Mouse (Mus musculus): ENCODE results near the gene Foxb1.

The Foxb1 gene

DNA sequence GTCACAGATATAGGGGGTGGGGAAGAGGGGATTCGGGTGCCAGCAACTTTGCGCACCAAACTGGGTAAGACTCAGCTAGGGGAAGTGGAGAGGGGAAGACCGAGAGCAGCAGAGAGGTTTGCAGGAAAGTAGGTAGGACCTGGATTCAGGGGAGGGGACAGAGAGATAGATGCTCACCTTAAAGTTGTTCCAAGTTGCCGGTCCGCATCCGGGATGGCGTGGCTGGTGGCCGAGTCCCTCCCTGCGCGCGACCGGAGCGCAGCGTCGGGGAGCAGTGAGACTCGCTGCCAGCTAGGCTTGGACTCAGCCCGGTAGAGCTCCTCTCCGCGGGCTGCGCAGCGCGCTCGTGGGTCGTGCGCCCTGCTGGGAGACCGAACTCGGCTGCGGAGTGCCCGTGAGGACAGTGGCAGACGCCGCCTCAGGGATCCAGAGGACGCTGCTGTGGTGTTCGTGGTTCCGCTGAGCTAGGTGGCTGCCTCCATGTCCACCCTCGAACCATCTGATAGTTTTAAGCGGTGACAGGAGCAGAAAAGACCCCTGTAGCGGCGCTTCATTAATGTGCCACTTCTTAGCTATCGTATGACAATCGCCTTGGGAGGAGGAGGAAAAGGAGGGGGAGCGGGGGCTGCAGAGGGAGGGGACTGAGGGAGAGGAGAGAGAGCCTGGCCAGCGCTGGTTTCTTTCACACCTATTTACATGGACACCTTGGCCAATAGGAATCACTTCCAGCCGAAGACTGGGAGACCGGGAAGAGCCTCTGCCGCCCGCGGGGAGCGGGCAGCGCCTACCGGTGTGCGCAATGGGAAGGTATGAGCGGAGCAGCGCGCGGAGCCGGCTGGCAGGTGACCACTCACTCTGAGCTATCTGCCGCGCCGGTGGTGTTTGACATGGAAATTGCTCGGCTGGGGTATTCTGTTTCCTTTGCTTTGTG is at the start of gene Foxb1:
Gene Foxb1, minus strand, starts transcription at position 570 of the 931 bp plus-strand sequence.
- no peak for DNase-seq (ENCODE audit: low read depth, low spot score)

GRCm38 (mm10) chr9:69790562-69790961 is 29.8 kb upstream of the Foxb1 start:
- no peak for DNase-seq (ENCODE audit: low read depth, low spot score)

DNA sequence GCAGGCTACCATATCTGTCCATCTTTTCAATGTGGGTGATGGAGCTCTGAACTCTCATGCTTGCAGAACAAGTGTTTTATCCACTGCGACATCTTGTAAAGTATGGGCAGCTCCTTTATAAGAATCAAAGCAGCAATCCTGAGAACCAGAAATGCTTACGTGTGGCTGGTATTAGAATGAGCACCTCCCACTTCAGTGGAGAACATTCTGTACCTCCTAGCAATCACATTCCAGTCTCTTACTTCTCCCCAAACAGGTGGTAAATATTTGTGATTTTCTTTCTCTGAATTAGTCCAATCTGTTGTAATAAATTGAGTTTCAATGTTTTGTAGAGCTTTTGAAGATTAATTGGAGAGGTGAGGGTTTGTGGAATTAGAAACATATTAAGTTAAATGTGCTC is 19.3 kb upstream of the Foxb1 start:
- DNase-seq (ENCODE audit: low read depth, low spot score), result no peak

- DNase-seq (ENCODE audit: low read depth, low spot score), result no peak
These were observed 9.3 kb upstream of the Foxb1 start for GRCm38 (mm10) chr9:69769949-69770585.

DNA sequence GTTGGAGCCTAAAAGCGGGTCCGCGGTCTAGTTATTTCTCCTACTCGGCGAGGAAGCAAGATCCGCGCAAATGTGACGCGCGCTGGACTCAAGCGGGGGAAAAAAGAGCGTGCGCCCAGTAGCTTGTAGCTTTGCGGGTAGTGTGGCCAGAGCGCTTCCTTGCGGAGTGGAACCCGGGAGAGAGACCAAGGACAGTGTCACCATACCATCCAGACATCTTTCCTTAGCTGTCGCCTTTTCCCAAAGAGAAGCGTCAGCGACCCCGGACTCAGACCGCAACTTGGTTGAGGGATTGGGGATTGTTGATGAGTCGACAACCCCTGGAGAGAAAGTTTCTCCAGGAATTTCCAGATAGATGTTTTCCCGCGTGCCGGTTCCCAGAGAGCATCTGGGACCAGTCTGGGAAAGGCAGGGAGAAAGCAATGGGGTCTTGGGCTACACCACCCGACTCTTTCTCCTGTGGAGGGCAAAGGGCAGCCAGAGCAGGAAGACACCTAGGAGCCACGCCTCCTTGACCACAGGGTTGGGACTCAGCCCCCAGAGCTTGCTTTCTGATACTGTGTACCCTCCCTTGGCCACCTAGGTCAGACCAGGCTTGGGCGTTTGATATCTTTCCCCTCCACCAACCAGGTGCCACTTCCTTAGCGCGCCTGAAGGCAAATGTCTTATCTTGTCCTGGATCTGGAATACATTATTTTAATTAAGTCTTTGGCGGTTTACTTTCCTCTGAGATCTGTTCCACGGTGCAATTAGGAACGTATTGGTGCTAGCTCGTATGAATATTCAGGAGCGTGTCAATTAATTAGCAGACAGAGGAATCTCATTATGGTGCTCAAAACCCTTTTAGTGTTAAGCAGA is 8.6 kb upstream of the Foxb1 start:
- no peak for DNase-seq (ENCODE audit: low read depth, low spot score)

- no peak for DNase-seq (ENCODE audit: low read depth, low spot score)
These were observed 7.6 kb upstream of the Foxb1 start for GRCm38 (mm10) chr9:69768136-69768875.

- DNase-seq (ENCODE audit: low read depth, low spot score), result no peak
These were observed 6.7 kb upstream of the Foxb1 start for GRCm38 (mm10) chr9:69767421-69767820.

DNA sequence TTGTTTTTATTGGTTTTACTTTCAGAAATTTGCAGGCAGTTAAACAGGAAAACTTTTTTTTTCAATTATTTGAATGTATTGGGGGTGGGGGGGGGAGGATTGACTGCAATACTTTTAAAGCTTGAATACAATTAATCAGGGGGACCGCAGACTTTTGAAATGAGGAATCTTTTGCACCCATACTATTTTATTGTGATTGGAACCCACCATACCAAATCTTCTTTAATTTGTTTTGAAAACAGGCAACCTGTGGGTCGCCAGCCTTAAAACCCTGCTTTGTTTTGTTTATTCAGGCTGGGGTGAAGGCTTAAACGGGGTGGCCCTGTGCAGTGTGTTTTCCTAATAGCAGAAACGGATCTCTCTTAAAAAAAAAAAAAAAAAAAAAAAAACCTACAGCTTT is 6.2 kb upstream of the Foxb1 start:
- no peak for DNase-seq (ENCODE audit: low read depth, low spot score)

GRCm38 (mm10) chr9:69766301-69766700 is 5.6 kb upstream of the Foxb1 start:
- no peak for DNase-seq (ENCODE audit: low read depth, low spot score)

GRCm38 (mm10) chr9:69765483-69766050 is 4.8 kb upstream of the Foxb1 start:
- DNase-seq (ENCODE audit: low read depth, low spot score), result no peak

- DNase-seq (ENCODE audit: low read depth, low spot score), result no peak
These were observed 4.1 kb upstream of the Foxb1 start for GRCm38 (mm10) chr9:69764586-69765482.

- no peak for DNase-seq (ENCODE audit: low read depth, low spot score)
These were observed 3.2 kb upstream of the Foxb1 start for GRCm38 (mm10) chr9:69763681-69764585.

- DNase-seq (ENCODE audit: low read depth, low spot score), result no peak
These were observed 2.0 kb upstream of the Foxb1 start for GRCm38 (mm10) chr9:69762703-69763102.

GRCm38 (mm10) chr9:69762221-69762620 is 1.5 kb upstream of the Foxb1 start:
- DNase-seq (ENCODE audit: low read depth, low spot score), result no peak

- DNase-seq (ENCODE audit: low read depth, low spot score), result no peak
These were observed 829 bp upstream of the Foxb1 start for GRCm38 (mm10) chr9:69761569-69761968.

- no peak for DNase-seq (ENCODE audit: low read depth, low spot score)
These were observed 969 bp downstream of the Foxb1 start for GRCm38 (mm10) chr9:69759721-69760221.

DNA sequence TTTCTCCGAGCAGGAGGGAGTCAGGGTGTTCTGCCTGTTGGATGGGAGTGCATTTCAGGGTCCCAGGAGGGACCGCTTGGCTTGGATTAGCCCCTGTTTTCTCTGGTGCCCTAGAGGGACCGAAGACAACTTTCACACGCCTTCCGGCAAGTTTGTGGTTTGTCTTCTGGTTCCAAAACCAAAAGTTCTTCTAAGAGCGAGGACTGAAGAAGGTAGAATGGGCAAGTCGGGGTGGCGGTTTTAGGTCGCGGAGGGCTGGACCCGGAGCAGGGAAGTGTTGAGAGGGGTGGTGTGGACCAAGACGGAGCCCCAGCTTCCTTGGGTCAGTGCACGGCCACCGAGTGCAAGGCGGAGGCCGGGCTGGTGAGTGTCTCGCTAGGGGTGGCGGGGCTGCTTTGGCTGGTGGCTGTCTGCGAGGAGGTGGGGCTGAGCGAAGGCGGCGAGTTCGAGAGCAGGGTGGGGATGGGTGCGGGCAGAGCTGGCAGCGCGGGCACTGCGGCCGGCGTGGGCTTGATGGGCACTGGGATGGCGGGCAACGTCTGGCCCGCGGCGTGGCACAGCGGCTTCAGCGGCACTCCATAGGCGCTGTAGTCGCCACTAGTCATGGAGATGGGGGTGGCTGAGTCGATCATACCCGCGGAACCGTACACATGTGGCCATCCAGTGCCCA is 1.7 kb downstream of the Foxb1 start:
- DNase-seq (ENCODE audit: low read depth, low spot score), result no peak

GRCm38 (mm10) chr9:69758506-69758905 is 2.2 kb downstream of the Foxb1 start:
- DNase-seq (ENCODE audit: low read depth, low spot score), result no peak

All from embryo, embryonic 11.5 days (tissue).